Mouse (Mus musculus) brain, embryonic 14.5 days (tissue): Measurements from ENCODE around the gene Tmbim4.

ENCODE experiments used
- CTCF ChIP-seq: fragments of 200-500 bp; IDR thresholded peaks from 2 replicates; pipeline ENCODE4 v1.5.1; 2012; ENCODE audit warnings: inconsistent platforms, mild to moderate bottlenecking, moderate library complexity, borderline replicate concordance; ENCODE audit not compliant: insufficient read depth, insufficient read length; ENCODE audit errors: extremely low read depth
- POLR2A ChIP-seq: fragments of 200-500 bp; IDR thresholded peaks from 2 replicates; pipeline ENCODE4 v1.6.1; 2012; ENCODE audit warnings: mild to moderate bottlenecking, inconsistent platforms, borderline replicate concordance; ENCODE audit not compliant: poor library complexity, insufficient read depth, insufficient read length, severe bottlenecking; ENCODE audit errors: extremely low read depth

GRCm38 (mm10) chr10:120160533-120160932, 40.9 kb upstream of the Tmbim4 start:
- TF ChIP-seq CTCF, result no peak
- TF ChIP-seq POLR2A, result no peak
